Mouse (Mus musculus) midbrain, embryonic 13.5 days (tissue): ENCODE results near the gene Atg7. TPM values are rescaled to one million over a fixed set of nuclear protein-coding genes. Genes with fewer than 3 reads are reported as not detected.
"Not testable (repeated sequence)": the region's sequence is repeated elsewhere in the genome, so short reads cannot be mapped to it uniquely, and the experiment has no call there.

Source experiments
- ATAC-seq: fragments of 200-750 bp; cut with Nextera tagmentation; 2 replicates; pipeline ENCODE4 v1.8.0; 2017; ENCODE audit warnings: mild to moderate bottlenecking, moderate TSS enrichment, moderate library complexity
- H3K27ac ChIP-seq: fragments of 300-500 bp; sonication (generic); 2 replicates; pipeline ENCODE4 v1.5.1; 2015; ENCODE audit warnings: inconsistent platforms, mild to moderate bottlenecking, moderate library complexity
- H3K27me3 ChIP-seq: fragments of 300-500 bp; sonication (generic); 2 replicates; pipeline ENCODE4 v1.6.1; 2015; ENCODE audit warnings: mild to moderate bottlenecking, inconsistent platforms
- H3K36me3 ChIP-seq: fragments of 300-500 bp; sonication (generic); 2 replicates; pipeline ENCODE4 v1.6.1; 2015; ENCODE audit warnings: mild to moderate bottlenecking, inconsistent platforms
- H3K4me1 ChIP-seq: fragments of 300-500 bp; sonication (generic); replicated peaks from 2 replicates; pipeline ENCODE4 v1.6.1; 2015; ENCODE audit warnings: inconsistent platforms
- H3K4me2 ChIP-seq: fragments of 300-500 bp; sonication (generic); replicated peaks from 2 replicates; pipeline ENCODE4 v1.6.1; 2015; ENCODE audit warnings: moderate library complexity, mild to moderate bottlenecking, inconsistent platforms
- H3K4me3 ChIP-seq: fragments of 300-500 bp; sonication (generic); replicated peaks from 2 replicates; pipeline ENCODE4 v1.5.1; 2015; ENCODE audit warnings: mild to moderate bottlenecking, inconsistent platforms
- H3K9ac ChIP-seq: fragments of 300-500 bp; sonication (generic); replicated peaks from 2 replicates; pipeline ENCODE4 v1.6.1; 2015; ENCODE audit warnings: mild to moderate bottlenecking, inconsistent platforms
- H3K9me3 ChIP-seq: fragments of 300-500 bp; sonication (generic); 2 replicates; pipeline ENCODE4 v1.6.1; 2016; ENCODE audit warnings: mild to moderate bottlenecking, inconsistent platforms
- WGBS: fragments of 180-500 bp; shearing (Covaris S2); methylation state at CpG from one replicate; pipeline ENCODE4 v1.1.7; 2015; 5-methylcytosine and 5-hydroxymethylcytosine counted together
- polyA plus RNA-seq: library from polyadenylated mRNA; unstranded; fragments of >200 nt; fragmentation: Nextera tagmentation; extraction: Ambion mirVana; gene quantifications from 2 replicates; pipeline ENCODE4 v1.2.1, GENCODE M21; 2015

The Atg7 gene
- polyA plus RNA-seq, 1 experiment from 2014 or later = 19.1 TPM

DNA sequence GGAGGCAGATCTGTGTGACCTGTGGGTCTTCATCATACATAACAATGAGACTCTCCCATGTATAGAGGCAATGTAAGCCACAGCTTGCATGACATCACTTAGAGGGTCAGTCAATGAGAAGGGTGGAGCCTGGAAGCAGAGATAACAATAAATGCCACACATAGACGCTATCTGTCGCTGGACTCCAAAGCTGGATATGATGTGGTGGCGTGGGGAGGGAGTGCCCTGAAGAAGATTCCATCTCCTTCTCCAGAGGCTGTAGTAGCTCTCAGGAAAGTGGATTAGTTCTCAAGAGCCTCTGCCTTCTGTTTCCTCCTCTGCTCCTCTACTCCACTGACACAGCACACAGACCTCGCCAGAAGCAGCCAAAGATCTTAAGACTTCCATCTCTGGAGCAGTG lies 237.9 kb downstream of the Atg7 start:
- Histone ChIP-seq H3K9me3 (no peaks in the 10 kb centered on the region), H3K4me3 (no peak overlapping the region), H3K27me3 (no peaks in the 10 kb centered on the region), H3K9ac (no peak overlapping the region), H3K27ac (peak overlapping the region; percentile 57; the same call in 1 of the 2 replicates), H3K4me1 (peaks cover 92% of the 10 kb centered on the region), H3K36me3 (peaks cover 6% of the 10 kb centered on the region), H3K4me2 (no peak overlapping the region)
- WGBS = 72% methylated on average over 4 of the region's 4 CpGs
- ATAC-seq = no peak

DNA sequence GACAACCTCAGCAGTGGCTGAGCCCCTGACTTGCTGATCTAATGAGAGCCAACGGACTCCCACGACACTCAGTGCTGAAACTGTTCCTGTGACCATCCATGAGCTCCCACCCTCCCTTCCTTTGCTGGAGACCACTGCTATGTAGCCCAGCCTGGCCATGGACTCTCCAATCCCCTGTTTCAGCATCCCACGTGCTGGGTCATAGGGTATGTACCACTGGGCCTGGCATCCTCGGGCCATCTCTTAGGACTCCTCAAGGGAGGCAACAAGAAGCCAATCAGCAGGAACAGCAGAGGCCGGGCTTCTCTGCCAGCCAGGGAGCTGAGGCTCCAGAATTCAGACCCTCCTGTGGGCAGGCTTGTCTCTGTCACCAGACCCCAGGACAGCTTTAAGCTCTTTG lies 239.3 kb downstream of the Atg7 start:
- peak overlapping the region; percentile 46 for H3K9ac ChIP-seq
- no peaks in the 10 kb centered on the region for H3K9me3 ChIP-seq
- ATAC-seq = no peak
- no peaks in the 10 kb centered on the region for H3K27me3 ChIP-seq
- H3K4me1 ChIP-seq = peaks cover 91% of the 10 kb centered on the region
- no peak overlapping the region for H3K4me3 ChIP-seq
- peak overlapping the region; percentile 11 for H3K4me2 ChIP-seq
- peaks cover 9% of the 10 kb centered on the region for H3K36me3 ChIP-seq
- peak overlapping the region; percentile 91 for H3K27ac ChIP-seq
- 33% methylated on average over 5 of the region's 5 CpGs for WGBS

DNA sequence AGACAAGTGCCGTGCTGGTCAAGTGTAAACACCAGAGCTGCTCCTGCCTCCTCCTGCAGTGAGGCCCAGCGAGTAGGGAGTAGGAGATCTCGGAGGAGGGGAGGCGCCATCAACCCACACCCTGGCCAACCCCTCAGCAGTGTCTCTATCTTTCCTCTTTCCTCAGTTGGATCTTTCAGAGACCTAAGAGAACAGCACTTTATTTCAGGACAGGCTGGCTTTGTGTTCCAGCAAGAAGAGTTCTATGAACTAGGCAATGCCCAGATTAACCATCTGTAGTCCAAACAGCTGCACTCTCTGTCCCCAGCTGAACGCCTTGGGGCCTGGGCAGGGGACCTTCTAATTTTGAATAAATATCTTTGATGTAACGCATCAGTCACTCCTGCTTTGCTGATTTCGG lies 239.8 kb downstream of the Atg7 start:
- Histone ChIP-seq H3K9ac (peak overlapping the region; percentile 46), H3K4me1 (peaks cover 91% of the 10 kb centered on the region), H3K36me3 (peaks cover 9% of the 10 kb centered on the region), H3K27ac (peak overlapping the region; percentile 91), H3K27me3 (no peaks in the 10 kb centered on the region), H3K4me3 (no peak overlapping the region), H3K4me2 (peak overlapping the region; percentile 11), H3K9me3 (no peaks in the 10 kb centered on the region)
- ATAC-seq = peak; percentile 35
- 7% methylated on average over 7 of the region's 7 CpGs for WGBS

DNA sequence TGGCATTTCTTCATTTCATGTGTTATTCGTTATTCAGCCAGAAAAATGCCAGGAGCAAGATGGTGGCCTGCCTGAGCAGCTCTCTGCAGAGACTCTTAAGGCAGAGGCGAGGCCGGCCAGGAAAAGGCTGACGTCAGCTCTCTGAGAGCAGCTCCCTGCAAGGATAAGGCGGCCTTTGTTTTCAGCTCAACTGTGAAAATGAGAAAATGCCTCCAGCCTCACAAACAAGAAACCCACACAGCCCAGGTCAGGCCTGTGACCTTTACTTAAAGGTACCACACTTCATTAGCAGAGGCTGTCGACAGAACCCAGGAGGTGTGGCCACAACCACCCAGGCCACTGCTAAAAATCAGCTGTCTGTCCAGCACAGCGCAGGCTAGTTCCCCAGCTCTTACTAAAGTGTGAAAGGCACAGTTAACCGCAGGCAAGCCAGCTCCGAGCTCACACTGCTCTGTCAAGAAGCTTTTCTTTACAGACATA lies 240.4 kb downstream of the Atg7 start:
- Histone ChIP-seq H3K27ac (peak overlapping the region; percentile 91), H3K27me3 (no peaks in the 10 kb centered on the region), H3K4me2 (peak overlapping the region; percentile 11), H3K9me3 (no peaks in the 10 kb centered on the region), H3K9ac (peak overlapping the region; percentile 44), H3K4me1 (peaks cover 89% of the 10 kb centered on the region), H3K4me3 (no peak overlapping the region), H3K36me3 (peaks cover 9% of the 10 kb centered on the region)
- under 1% methylated on average over 9 of the region's 9 CpGs for WGBS
- peak; percentile 89 for ATAC-seq

DNA sequence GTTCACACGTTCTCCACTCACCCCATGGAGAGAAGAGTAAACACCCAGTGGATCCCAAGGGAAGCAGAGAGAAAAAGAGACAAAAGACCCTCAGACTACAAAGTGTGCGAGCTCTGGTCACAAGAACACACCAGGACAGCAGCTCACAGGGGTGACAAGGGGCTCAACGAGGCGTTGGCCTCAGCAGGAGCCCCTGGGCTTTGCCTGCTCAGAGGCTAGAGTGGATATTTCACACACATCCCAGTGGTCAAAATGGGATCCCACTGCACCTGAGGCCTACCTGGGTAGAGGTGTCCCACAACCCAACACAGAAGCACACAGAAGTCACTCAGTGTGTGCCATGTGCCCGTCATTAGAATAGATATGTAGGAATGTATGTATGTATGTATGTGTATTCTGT lies 242.2 kb downstream of the Atg7 start:
- Histone ChIP-seq H3K4me3 (no peak overlapping the region), H3K27ac (no peak overlapping the region), H3K9ac (no peak overlapping the region), H3K9me3 (no peaks in the 10 kb centered on the region), H3K4me1 (peaks cover 84% of the 10 kb centered on the region), H3K36me3 (peaks cover 9% of the 10 kb centered on the region), H3K4me2 (no peak overlapping the region), H3K27me3 (no peaks in the 10 kb centered on the region)
- ATAC-seq = no peak
- WGBS = 76% methylated on average over 5 of the region's 5 CpGs

DNA sequence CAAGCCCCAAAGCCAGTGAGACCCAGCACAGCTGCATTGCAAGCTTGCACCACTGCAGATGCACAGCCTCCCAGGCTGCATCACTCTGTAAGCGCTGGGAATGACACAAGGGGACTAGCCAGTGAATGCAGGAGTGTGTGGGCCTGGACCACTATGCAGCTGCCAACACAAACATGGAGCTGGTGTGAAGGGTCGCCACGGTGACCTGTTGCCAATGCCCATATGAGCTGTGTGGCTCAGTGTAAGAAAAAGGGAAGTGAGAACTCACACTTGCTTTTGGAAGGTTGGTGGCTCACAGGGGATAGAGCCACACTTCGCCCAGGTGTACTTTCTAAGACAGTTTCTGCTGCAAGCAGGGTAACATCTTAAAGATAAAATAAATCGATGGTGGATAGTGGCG lies 243.1 kb downstream of the Atg7 start:
- Histone ChIP-seq H3K4me2 (no peak overlapping the region), H3K4me3 (no peak overlapping the region), H3K27me3 (no peaks in the 10 kb centered on the region), H3K9ac (no peak overlapping the region), H3K36me3 (peaks cover 9% of the 10 kb centered on the region), H3K9me3 (no peaks in the 10 kb centered on the region), H3K4me1 (peaks cover 84% of the 10 kb centered on the region), H3K27ac (peak overlapping the region; percentile 9; the same call in 1 of the 2 replicates)
- WGBS = 90% methylated on average over 6 of the region's 6 CpGs
- ATAC-seq = no peak

DNA sequence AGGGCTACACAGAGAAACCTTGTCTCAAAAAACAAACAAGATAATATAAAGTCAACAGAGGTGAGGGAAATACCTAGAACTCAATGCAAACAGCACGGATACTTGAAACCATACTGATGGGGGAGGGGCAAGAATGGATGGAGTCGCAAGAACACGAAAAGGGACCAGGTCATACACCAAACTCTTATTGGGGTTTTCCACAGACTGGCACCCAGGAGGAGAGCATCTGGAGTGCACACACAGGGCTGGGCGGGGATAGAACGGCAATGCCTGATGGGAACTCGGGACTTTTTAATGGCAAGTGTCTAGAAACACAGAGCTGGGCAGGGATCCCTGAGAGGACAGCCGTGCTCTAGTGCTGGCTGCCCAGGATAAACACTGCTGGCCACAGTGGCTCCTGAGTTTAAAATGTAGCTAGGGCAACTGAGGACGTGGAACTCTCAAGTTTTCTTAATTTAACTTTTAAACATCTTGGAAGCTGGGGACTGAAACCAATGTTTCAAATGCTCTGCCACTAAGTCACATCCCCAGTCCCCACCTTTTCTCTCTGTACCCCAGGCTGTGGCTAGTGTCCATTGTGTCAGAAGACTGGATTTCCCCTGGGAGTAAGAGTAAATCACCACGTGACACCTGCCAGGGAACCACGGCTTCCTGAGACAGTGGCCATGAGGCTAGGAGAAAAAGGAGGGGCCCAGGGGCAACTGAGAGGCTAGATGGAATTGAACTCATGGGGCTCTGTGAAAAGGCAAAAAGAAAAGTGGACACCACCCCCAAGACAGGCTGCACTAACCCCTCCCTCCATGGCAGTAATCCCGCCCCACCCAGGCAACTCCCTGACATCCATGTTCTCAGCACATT lies 243.8 kb downstream of the Atg7 start:
- 75% methylated on average over 11 of the region's 11 CpGs for WGBS
- Histone ChIP-seq H3K9ac (no peak overlapping the region), H3K4me1 (peaks cover 84% of the 10 kb centered on the region), H3K4me2 (no peak overlapping the region), H3K9me3 (no peaks in the 10 kb centered on the region), H3K4me3 (no peak overlapping the region), H3K36me3 (peaks cover 9% of the 10 kb centered on the region), H3K27me3 (no peaks in the 10 kb centered on the region), H3K27ac (0 out of 2 replicates have a peak overlapping the region, but pooled peaks have one; percentile 7)
- no peak for ATAC-seq

DNA sequence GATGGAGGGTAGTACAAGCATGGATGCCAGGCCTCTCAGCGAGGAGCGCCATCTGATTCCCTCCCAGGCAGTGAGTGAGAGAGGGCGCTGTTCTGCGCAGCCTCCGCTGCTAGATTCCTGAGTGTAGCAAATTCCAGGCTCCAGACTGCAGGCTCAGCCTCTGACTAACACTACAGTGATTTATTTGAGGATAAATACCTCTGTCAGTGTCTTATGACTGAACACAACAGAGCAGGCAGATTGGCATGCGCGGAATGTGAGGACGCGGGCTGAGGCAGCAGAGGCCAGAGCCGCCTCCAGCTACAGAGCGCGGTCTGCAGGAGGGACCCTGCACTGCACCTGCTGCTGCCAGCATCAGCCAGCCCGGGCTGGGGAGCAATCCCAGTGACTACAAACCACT lies 246.0 kb downstream of the Atg7 start:
- no peaks in the 10 kb centered on the region for H3K9me3 ChIP-seq
- H3K4me1 ChIP-seq = peaks cover 85% of the 10 kb centered on the region
- H3K36me3 ChIP-seq = peaks cover 9% of the 10 kb centered on the region
- H3K27ac ChIP-seq = peak overlapping the region; percentile 63
- 0 out of 2 replicates have a peak overlapping the region, but pooled peaks have one; percentile 24 for H3K9ac ChIP-seq
- WGBS = 8% methylated on average over 13 of the region's 13 CpGs
- no peak overlapping the region for H3K4me3 ChIP-seq
- ATAC-seq = peak; percentile 69
- H3K4me2 ChIP-seq = peak overlapping the region; percentile 15
- no peaks in the 10 kb centered on the region for H3K27me3 ChIP-seq

DNA sequence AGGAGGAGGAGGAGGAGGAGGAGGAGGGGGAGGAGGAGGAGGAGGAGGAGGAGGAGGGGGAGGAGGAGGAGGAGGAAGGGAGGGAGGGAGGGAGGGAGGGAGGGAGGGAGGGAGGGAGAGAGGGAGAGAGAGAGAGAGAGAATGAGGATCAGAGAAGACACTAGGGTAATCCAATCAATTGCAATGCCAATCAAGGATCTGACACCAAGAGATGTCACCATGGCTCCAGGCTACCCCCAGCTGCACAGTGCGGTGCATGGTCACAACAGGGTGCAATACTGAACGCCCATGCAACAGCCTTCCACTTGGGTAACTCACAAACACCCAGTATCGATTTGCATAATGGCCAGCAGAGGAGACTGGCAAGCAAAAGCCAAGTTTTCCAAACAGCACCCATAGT lies 247.1 kb downstream of the Atg7 start:
- H3K4me2 ChIP-seq, H3K4me3 ChIP-seq, H3K9me3 ChIP-seq, H3K36me3 ChIP-seq, H3K9ac ChIP-seq, H3K27me3 ChIP-seq, ATAC-seq, H3K27ac ChIP-seq: not testable (repeated sequence)
- peaks cover 86% of the 10 kb centered on the region for H3K4me1 ChIP-seq
- WGBS = 65% methylated on average over 3 of the region's 3 CpGs

DNA sequence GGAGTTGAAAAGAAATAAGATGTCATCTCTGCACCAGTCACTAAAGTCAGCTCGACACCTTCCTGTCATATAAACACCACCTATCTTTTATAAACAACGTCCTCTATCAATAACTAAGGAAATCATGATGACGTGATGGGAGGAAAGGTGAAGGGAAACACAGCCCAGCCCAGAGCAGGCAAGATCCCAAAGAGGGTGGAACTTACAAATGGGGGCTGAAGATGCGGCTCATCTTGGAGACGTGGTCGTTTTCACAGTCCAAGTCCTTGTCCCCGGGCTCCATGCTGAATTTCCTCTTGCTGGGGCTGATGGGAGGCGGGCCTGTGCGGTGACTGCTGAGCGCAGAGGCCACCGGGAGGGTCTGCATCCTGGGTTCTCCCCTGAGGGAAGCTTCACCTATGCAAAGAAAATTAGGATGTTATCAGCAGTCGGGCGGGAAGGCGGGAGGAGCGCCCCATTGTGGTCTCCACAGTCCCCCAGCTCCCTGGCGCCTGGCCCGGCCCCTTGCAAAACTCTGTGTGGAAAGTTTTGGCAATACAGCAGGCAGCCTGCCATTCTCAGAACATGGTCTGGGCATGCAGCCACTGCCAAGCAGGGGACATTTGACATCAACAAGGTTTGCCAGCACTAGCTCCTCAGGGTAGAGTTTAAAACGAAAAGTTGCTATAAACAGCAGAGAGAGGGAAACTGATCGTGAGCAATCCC lies 247.7 kb downstream of the Atg7 start:
- H3K4me1 ChIP-seq = peaks cover 84% of the 10 kb centered on the region
- no peak for ATAC-seq
- no peak overlapping the region for H3K9ac ChIP-seq
- no peak overlapping the region; the same call in 1 of the 2 replicates for H3K4me2 ChIP-seq
- no peaks in the 10 kb centered on the region for H3K9me3 ChIP-seq
- H3K27ac ChIP-seq = 0 out of 2 replicates have a peak overlapping the region, but pooled peaks have one; percentile 45
- 47% methylated on average over 19 of the region's 19 CpGs for WGBS
- H3K4me3 ChIP-seq = no peak overlapping the region
- no peaks in the 10 kb centered on the region for H3K27me3 ChIP-seq
- peaks cover 9% of the 10 kb centered on the region for H3K36me3 ChIP-seq

DNA sequence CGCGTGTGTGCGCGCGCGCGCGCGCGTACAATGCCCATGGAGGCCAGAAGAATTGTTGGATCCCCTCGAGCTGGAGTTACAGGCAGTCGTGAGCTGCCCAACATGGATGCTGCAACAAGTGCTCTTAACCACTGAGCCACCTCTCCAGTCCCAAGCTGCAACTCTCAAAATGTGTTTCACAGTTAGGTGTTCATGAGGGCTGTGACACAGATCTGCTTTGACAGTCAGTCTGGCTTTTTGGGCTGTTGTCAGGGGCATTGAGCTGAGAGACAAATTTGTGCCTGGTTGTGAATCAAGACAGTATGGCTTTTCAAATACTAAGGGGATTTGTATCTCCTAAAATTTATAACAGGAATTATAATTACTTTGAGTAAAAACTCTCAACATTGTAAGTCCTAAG lies 248.4 kb downstream of the Atg7 start:
- Histone ChIP-seq H3K9ac (no peak overlapping the region), H3K27ac (0 out of 2 replicates have a peak overlapping the region, but pooled peaks have one; percentile 45), H3K4me2 (no peak overlapping the region), H3K4me3 (no peak overlapping the region), H3K36me3 (peaks cover 6% of the 10 kb centered on the region), H3K9me3 (no peaks in the 10 kb centered on the region), H3K27me3 (no peaks in the 10 kb centered on the region), H3K4me1 (peaks cover 78% of the 10 kb centered on the region)
- 86% methylated on average over 12 of the region's 12 CpGs for WGBS
- ATAC-seq = no peak

DNA sequence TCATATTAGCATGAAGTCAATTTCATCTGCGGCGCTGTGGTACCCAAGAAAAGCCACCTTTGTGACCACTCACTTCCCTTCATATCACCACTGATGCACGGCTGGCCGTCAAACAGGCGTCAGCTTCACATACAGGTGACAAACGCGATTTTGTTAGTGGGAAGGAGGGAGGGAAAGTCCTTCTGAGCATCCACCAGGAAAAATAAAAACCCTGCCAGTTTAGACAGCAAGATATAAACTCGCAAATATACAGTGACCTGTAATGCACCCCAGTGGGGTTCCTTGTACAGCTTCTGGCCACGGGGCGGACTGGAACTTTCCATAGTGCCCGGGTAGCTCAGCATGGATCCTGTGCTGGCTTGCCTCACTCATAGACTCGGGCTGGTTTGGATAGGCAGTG lies 248.9 kb downstream of the Atg7 start:
- Histone ChIP-seq H3K4me3 (no peak overlapping the region), H3K4me2 (no peak overlapping the region), H3K27ac (peak overlapping the region; percentile 71; the same call in 1 of the 2 replicates), H3K4me1 (peaks cover 76% of the 10 kb centered on the region), H3K36me3 (peaks cover 8% of the 10 kb centered on the region), H3K9ac (peak overlapping the region; percentile 47; the same call in 1 of the 2 replicates), H3K9me3 (no peaks in the 10 kb centered on the region), H3K27me3 (no peaks in the 10 kb centered on the region)
- WGBS = 50% methylated on average over 12 of the region's 12 CpGs
- no peak for ATAC-seq
